Mouse (Mus musculus) intestine, embryonic 15.5 days (tissue): ENCODE results near the gene Scube1. TPM values are rescaled to one million over a fixed set of nuclear protein-coding genes. Genes with fewer than 3 reads are reported as not detected.
A peak's percentile ranks its signal among the peaks of the same experiment; 100 is the strongest.

Experiments
- ATAC-seq: fragments of 200-750 bp; cut with Nextera tagmentation; 2 replicates; pipeline ENCODE4 v1.8.0; 2017; ENCODE audit warnings: moderate TSS enrichment, moderate library complexity
- H3K27ac ChIP-seq: fragments of 300-500 bp; sonication (generic); 2 replicates; pipeline ENCODE4 v1.5.1; 2015; ENCODE audit warnings: mild to moderate bottlenecking, inconsistent platforms
- H3K27me3 ChIP-seq: fragments of 300-500 bp; sonication (generic); replicated peaks from 2 replicates; pipeline ENCODE4 v1.6.1; 2015; ENCODE audit warnings: inconsistent platforms
- H3K36me3 ChIP-seq: fragments of 300-500 bp; sonication (generic); 2 replicates; pipeline ENCODE4 v1.6.1; 2015; ENCODE audit warnings: inconsistent platforms
- H3K4me1 ChIP-seq: fragments of 300-500 bp; sonication (generic); replicated peaks from 2 replicates; pipeline ENCODE4 v1.6.1; 2015; ENCODE audit warnings: inconsistent platforms
- H3K4me2 ChIP-seq: fragments of 300-500 bp; sonication (generic); replicated peaks from 2 replicates; pipeline ENCODE4 v1.6.1; 2015; ENCODE audit warnings: mild to moderate bottlenecking, inconsistent platforms
- H3K4me3 ChIP-seq: fragments of 300-500 bp; sonication (generic); replicated peaks from 2 replicates; pipeline ENCODE4 v1.5.1; 2015; ENCODE audit warnings: inconsistent platforms
- H3K9ac ChIP-seq: fragments of 300-500 bp; sonication (generic); 2 replicates; pipeline ENCODE4 v1.6.1; 2015; ENCODE audit warnings: inconsistent platforms
- H3K9me3 ChIP-seq: fragments of 300-500 bp; sonication (generic); 2 replicates; pipeline ENCODE4 v1.6.1; 2016; ENCODE audit warnings: inconsistent platforms
- WGBS: fragments of 180-500 bp; shearing (Covaris S2); methylation state at CpG from one replicate; pipeline ENCODE4 v1.1.7; 2015; 5-methylcytosine and 5-hydroxymethylcytosine counted together
- polyA plus RNA-seq: library from polyadenylated mRNA; unstranded; fragments of >200 nt; fragmentation: Nextera tagmentation; extraction: Ambion mirVana; gene quantifications from 2 replicates; pipeline ENCODE4 v1.2.1, GENCODE M21; 2015

Scube1 gene
- polyA plus RNA-seq = 4.3 and 4.5 TPM in 2 replicates

- WGBS = under 1% methylated on average over 49 of the region's 51 CpGs
- peaks cover 55% of the 10 kb centered on the region for H3K27me3 ChIP-seq
Observed at GRCm38 (mm10) chr15:83724886-83725269, at the start of gene Scube1. TSS of gene Scube1 (minus strand) at chr15:83725021.

DNA sequence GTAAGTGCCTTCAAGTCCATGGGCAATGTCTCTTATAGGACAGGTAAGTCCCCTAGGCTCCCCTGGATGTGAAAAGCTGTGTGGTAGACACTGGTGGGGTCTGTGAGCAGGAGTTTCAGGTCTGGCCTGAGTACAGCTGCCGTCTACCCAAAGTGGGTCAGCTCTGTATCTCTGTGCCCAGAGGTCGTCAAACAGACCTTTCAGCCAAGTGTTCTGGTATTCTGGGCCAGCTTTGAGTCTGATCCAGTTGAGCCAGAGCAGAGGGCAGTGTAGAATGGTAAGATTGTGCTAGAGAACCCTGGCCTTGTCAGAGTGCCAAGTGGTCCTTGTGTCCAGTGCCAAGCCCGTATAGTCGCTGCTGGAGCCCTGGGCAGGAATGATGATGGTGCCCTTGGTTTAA is 48.1 kb upstream of the Scube1 start:
- ATAC-seq = no peak
- H3K9me3 ChIP-seq = no peaks in the 10 kb centered on the region
- H3K27ac ChIP-seq = no peak overlapping the region
- no peak overlapping the region for H3K4me2 ChIP-seq
- 80% methylated on average over 4 of the region's 4 CpGs for WGBS
- no peaks in the 10 kb centered on the region for H3K36me3 ChIP-seq
- no peak overlapping the region for H3K4me3 ChIP-seq
- no peaks in the 10 kb centered on the region for H3K4me1 ChIP-seq
- peaks cover 20% of the 10 kb centered on the region for H3K27me3 ChIP-seq
- H3K9ac ChIP-seq = no peak overlapping the region

More at GRCm38 (mm10) chr15:83724886-83725269, at the start of gene Scube1:
- no peak within 1 kb of the TSS for H3K27ac ChIP-seq
- peak within 1 kb of the TSS; percentile 65 for H3K4me3 ChIP-seq
- H3K36me3 ChIP-seq = no peaks in the 10 kb centered on the region
- H3K9me3 ChIP-seq = no peaks in the 10 kb centered on the region
- peaks cover 15% of the 10 kb centered on the region for H3K4me1 ChIP-seq
- peak; percentile 99 for ATAC-seq
- peak within 1 kb of the TSS; percentile 58 for H3K9ac ChIP-seq
- peak within 1 kb of the TSS; percentile 99 for H3K4me2 ChIP-seq

DNA sequence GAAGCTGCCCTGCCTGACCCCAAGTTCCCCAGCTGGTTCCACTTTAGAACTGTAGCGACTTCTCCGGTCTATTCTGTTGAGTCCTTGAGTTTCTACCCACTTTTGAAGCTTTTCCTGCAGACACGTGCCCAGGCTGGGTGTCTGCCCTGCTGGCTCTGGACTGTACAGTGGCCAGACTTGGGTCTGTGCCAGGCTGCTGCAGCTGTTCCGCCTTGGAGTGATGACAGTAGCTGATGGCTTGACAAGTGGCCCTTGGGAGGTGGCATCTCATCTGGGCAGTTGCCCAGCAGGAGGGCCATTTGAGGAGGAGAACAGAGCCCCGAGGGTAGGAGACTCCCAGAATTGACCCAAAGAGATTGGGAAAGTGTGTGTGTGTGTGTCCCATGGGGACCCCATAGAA is 47.6 kb upstream of the Scube1 start:
- peaks cover 16% of the 10 kb centered on the region for H3K27me3 ChIP-seq
- no peak for ATAC-seq
- no peaks in the 10 kb centered on the region for H3K9me3 ChIP-seq
- H3K9ac ChIP-seq = no peak overlapping the region
- WGBS = 68% methylated on average over 5 of the region's 5 CpGs
- H3K36me3 ChIP-seq = no peaks in the 10 kb centered on the region
- no peaks in the 10 kb centered on the region for H3K4me1 ChIP-seq
- no peak overlapping the region for H3K4me2 ChIP-seq
- no peak overlapping the region for H3K27ac ChIP-seq
- H3K4me3 ChIP-seq = no peak overlapping the region

- Histone ChIP-seq H3K4me1 (no peaks in the 10 kb centered on the region), H3K36me3 (no peaks in the 10 kb centered on the region), H3K9ac (no peak overlapping the region), H3K9me3 (no peaks in the 10 kb centered on the region), H3K27me3 (peaks cover 7% of the 10 kb centered on the region; the same call in 1 of the 2 replicates), H3K4me2 (no peak overlapping the region), H3K4me3 (no peak overlapping the region), H3K27ac (no peak overlapping the region)
- 81% methylated on average over 8 of the region's 8 CpGs for WGBS
- ATAC-seq = no peak
Observed at GRCm38 (mm10) chr15:83771346-83772053, 46.7 kb upstream of the Scube1 start.

DNA sequence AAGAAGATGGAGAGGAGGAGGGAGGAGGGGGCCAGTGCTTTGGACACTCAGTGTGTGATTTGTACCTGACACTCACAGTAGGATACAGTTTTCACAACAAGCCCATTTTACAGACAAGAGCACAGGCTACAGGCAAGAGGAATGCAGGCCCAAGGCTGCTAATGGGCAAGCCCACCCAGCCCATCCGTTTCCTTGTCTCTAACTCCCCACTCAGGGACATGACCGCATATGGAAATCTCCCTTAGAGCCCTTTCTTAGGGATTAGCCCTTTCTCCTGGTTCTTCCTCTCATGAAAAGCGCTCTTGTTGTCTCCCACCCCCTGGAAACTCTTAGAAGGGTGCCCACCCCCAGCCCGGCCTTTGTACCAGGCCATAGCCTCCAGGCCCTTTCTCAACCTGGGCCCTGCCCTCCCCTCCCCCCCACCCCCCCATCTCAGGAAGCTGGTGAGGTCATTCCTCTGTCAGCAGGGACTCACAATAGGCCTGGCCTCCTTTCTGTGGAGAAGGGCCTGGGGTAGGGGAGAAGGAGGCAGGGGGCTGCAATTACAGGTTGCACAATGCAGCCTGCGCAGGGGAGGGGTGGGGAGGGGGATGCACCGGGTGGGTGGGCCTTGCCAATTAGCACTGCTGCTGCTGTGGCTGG is 40.7 kb upstream of the Scube1 start:
- Histone ChIP-seq H3K9me3 (no peaks in the 10 kb centered on the region), H3K27me3 (0 out of 2 replicates have a peak, but pooled peaks cover 2% of the 10 kb centered on the region), H3K36me3 (no peaks in the 10 kb centered on the region), H3K9ac (no peak overlapping the region), H3K4me2 (no peak overlapping the region), H3K4me1 (no peaks in the 10 kb centered on the region), H3K27ac (no peak overlapping the region), H3K4me3 (no peak overlapping the region)
- WGBS = 34% methylated on average over 6 of the region's 6 CpGs
- ATAC-seq = no peak

DNA sequence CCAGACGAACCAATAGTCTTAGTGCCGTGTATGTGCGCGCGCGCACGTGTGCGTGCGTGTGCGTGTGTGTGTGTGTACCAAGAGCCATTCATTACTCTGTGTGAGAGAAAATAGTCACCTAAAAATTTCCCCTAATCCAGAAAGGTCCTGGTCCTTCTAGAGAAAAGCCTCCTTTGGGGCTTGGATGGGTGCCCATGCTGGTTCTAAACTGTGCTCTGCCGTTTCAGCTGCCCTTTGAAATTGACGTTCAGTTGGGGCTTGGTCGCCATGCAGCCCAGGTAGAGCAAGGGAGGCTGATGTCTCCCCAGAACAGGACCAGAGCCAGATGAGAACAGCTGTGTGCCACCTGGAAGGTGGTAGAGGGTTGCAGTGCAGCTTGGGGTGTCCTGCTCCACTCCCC is 36.7 kb upstream of the Scube1 start:
- H3K9me3 ChIP-seq = no peaks in the 10 kb centered on the region
- WGBS = 86% methylated on average over 13 of the region's 13 CpGs
- H3K9ac ChIP-seq = no peak overlapping the region
- no peaks in the 10 kb centered on the region for H3K4me1 ChIP-seq
- 0 out of 2 replicates have a peak, but pooled peaks cover 2% of the 10 kb centered on the region for H3K27me3 ChIP-seq
- no peak for ATAC-seq
- no peaks in the 10 kb centered on the region for H3K36me3 ChIP-seq
- no peak overlapping the region for H3K27ac ChIP-seq
- H3K4me3 ChIP-seq = no peak overlapping the region
- H3K4me2 ChIP-seq = no peak overlapping the region

DNA sequence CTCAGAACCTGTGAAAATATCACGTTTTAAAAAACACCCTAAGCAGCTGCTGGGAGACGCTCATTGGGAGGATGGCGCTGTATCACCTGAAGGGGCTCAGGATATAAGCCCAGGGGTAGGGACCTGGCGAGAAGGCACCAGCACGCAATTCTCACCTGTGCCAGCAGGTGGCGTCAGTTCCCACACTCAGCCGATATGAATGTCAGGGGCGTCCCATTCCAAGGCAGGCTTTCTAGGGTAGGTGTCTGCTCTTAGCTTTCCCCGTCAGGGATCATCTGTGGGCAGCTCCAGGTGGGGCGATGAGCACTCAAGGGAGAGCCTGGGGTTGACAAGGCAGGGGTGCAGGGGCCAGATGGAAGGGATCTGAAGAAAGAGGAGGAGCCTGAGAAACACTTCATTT is 35.9 kb upstream of the Scube1 start:
- no peak for ATAC-seq
- Histone ChIP-seq H3K9me3 (no peaks in the 10 kb centered on the region), H3K4me3 (no peak overlapping the region), H3K36me3 (no peaks in the 10 kb centered on the region), H3K4me1 (no peaks in the 10 kb centered on the region), H3K27ac (no peak overlapping the region), H3K27me3 (0 out of 2 replicates have a peak, but pooled peaks cover 2% of the 10 kb centered on the region), H3K9ac (no peak overlapping the region), H3K4me2 (no peak overlapping the region)
- WGBS = 6% methylated on average over 10 of the region's 10 CpGs

DNA sequence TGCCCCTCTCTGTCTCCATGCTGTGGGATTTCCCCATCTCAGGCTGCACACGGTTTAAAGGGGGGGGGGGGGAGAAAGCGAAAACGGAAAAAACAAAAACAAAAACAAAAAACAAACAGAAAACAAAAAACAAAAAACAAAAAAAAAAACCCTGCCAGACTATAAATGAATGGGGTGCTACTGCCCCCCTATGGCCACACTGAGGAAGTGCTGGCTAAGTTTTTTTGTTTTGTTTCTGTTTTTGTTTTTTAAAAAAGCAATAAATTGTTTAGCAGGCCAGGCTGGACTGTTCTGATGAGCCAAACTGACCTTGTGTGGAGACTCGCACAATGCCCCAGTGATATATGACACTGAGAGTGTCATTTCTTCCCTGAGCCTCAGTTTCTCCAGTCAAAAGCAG is 34.1 kb upstream of the Scube1 start:
- WGBS = 13% methylated on average over 4 of the region's 4 CpGs
- H3K9ac ChIP-seq = no peak overlapping the region

DNA sequence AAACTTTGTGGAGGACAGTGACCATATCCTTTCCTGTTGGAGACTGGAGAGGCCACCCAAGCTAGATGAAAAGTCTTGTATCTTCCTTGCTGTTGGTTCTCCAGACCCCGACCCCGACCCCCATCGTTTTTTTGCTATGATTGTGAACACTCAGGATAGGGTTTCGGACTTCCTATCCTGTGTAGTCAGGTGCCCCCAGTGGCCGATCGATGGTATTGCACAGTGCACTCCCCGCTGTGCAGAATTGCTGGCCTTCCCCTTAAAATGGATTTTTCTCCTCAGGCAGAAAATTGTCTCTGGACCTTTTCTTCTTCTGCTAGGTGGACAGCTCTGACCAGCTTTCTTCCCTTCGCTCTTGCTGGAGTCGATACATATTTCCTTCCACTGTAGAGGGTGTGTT is 31.9 kb upstream of the Scube1 start:
- no peak overlapping the region for H3K9ac ChIP-seq
- no peak overlapping the region for H3K27ac ChIP-seq
- no peak overlapping the region for H3K4me3 ChIP-seq
- no peaks in the 10 kb centered on the region for H3K4me1 ChIP-seq
- 0 out of 2 replicates have a peak, but pooled peaks cover 2% of the 10 kb centered on the region for H3K27me3 ChIP-seq
- 24% methylated on average over 9 of the region's 9 CpGs for WGBS
- ATAC-seq = no peak
- no peak overlapping the region for H3K4me2 ChIP-seq
- H3K9me3 ChIP-seq = no peaks in the 10 kb centered on the region
- no peaks in the 10 kb centered on the region for H3K36me3 ChIP-seq

More for the DNA sequence above, 34.1 kb upstream of the Scube1 start:
- Histone ChIP-seq H3K4me3 (no peak overlapping the region), H3K4me2 (no peak overlapping the region), H3K36me3 (no peaks in the 10 kb centered on the region), H3K4me1 (no peaks in the 10 kb centered on the region), H3K27me3 (0 out of 2 replicates have a peak, but pooled peaks cover 2% of the 10 kb centered on the region), H3K9me3 (no peaks in the 10 kb centered on the region), H3K27ac (no peak overlapping the region)
- no peak for ATAC-seq

- Histone ChIP-seq H3K9ac (no peak overlapping the region), H3K9me3 (no peaks in the 10 kb centered on the region), H3K27ac (no peak overlapping the region), H3K4me3 (no peak overlapping the region), H3K4me1 (no peaks in the 10 kb centered on the region), H3K4me2 (no peak overlapping the region), H3K27me3 (no peaks in the 10 kb centered on the region), H3K36me3 (no peaks in the 10 kb centered on the region)
- no peak for ATAC-seq
- WGBS = 61% methylated on average over 9 of the region's 9 CpGs
Observed at GRCm38 (mm10) chr15:83749436-83749835, 24.6 kb upstream of the Scube1 start.

GRCm38 (mm10) chr15:83748986-83749385 is 24.2 kb upstream of the Scube1 start:
- no peak for ATAC-seq
- Histone ChIP-seq H3K27ac (no peak overlapping the region), H3K9me3 (no peaks in the 10 kb centered on the region), H3K4me1 (no peaks in the 10 kb centered on the region), H3K9ac (no peak overlapping the region), H3K4me3 (no peak overlapping the region), H3K4me2 (no peak overlapping the region), H3K27me3 (no peaks in the 10 kb centered on the region), H3K36me3 (no peaks in the 10 kb centered on the region)
- 79% methylated on average over 6 of the region's 6 CpGs for WGBS

- ATAC-seq = no peak
- no peak overlapping the region for H3K4me3 ChIP-seq
Observed at GRCm38 (mm10) chr15:83746311-83746710, 21.5 kb upstream of the Scube1 start.

More at GRCm38 (mm10) chr15:83746311-83746710, 21.5 kb upstream of the Scube1 start:
- WGBS = 55% methylated on average over 16 of the region's 16 CpGs
- no peaks in the 10 kb centered on the region for H3K36me3 ChIP-seq
- no peaks in the 10 kb centered on the region for H3K9me3 ChIP-seq
- no peaks in the 10 kb centered on the region for H3K27me3 ChIP-seq
- no peak overlapping the region for H3K4me2 ChIP-seq
- H3K27ac ChIP-seq = no peak overlapping the region
- no peaks in the 10 kb centered on the region for H3K4me1 ChIP-seq
- no peak overlapping the region for H3K9ac ChIP-seq
